Mouse (Mus musculus): ENCODE results near the gene Dcbld2. TPM values are rescaled to one million over a fixed set of nuclear protein-coding genes. Genes with fewer than 3 reads are reported as not detected.

Gene Dcbld2
- polyA plus RNA-seq (2012; rRNA removed; ENCODE audit: low replicate concordance): 1.4 and 3.1 TPM in 2 replicates

GRCm38 (mm10) chr16:58408062-58408486, at the start of gene Dcbld2:
Gene Dcbld2 (plus strand): TSS chr16:58408443.

Other genes with a start within 250 kb of the Dcbld2 start
- 15.0 and 30.1 TPM in 2 replicates for gene St3gal6, start 115.8 kb downstream of the Dcbld2 start, polyA plus RNA-seq (2012; rRNA removed; ENCODE audit: low replicate concordance)
- not detected in 2 replicates for gene Gm813, start 208.5 kb downstream of the Dcbld2 start, polyA plus RNA-seq (2012; rRNA removed; ENCODE audit: low replicate concordance)
- not detected in 2 replicates for gene E330017A01Rik, start 230.3 kb downstream of the Dcbld2 start, polyA plus RNA-seq (2012; rRNA removed; ENCODE audit: low replicate concordance)